Mouse (Mus musculus): ENCODE measurements around the gene Exoc3l4. TPM values are rescaled to one million over a fixed set of nuclear protein-coding genes. Genes with fewer than 3 reads are reported as not detected.
A peak's percentile ranks its signal among the peaks of the same experiment; 100 is the strongest.

Gene Exoc3l4
- polyA plus RNA-seq, 1 experiment, result 42.9 TPM

DNA sequence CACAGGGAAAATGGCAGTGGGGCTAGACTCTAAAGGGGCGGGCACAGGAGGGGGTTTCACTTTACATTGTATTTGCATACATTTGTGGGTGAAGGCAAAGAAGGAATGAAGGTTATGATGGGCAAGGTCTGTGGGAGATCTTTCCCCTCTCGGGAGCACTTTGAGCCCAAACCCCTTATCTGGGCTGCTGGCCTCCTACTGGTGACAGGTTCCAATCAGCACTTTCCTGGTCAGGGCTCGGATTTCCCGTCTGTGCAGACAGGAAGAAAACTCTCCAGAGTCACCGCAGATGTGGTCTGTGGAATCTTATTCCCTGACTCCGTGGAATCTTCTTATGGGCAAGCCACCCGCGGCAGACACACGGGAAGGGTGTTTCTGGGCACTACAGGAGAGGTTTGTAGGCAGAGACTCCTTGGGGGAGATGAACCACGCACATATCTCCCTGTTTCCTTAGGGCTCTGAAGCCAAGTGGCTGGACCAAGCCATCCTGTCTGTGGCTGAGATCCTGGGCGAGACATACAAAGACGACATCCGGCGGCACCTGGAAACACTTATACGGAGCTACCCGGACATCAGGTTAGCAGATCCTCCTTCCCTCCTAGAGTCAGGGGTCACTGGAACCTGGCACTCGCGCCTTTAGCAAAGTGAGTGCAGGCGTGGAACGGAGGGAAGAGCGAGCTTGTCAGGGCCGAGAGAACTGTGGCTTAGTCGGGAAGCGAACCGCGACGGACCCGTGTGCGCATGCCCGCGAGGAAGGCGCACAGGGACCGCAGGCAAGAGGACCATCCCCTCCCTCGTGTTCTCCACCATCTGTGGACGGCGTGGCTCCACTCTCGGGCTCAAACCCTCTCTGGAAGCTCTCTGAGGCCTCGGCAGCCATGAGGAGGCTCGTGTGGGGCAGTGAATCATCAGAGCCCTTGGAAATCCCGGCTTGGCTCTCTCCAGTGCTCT lies 12.4 kb downstream of the Exoc3l4 start:
- DNase-seq, result peak; percentile 67
- WGBS, result 15% methylated on average over 40 of the region's 40 CpGs

DNA sequence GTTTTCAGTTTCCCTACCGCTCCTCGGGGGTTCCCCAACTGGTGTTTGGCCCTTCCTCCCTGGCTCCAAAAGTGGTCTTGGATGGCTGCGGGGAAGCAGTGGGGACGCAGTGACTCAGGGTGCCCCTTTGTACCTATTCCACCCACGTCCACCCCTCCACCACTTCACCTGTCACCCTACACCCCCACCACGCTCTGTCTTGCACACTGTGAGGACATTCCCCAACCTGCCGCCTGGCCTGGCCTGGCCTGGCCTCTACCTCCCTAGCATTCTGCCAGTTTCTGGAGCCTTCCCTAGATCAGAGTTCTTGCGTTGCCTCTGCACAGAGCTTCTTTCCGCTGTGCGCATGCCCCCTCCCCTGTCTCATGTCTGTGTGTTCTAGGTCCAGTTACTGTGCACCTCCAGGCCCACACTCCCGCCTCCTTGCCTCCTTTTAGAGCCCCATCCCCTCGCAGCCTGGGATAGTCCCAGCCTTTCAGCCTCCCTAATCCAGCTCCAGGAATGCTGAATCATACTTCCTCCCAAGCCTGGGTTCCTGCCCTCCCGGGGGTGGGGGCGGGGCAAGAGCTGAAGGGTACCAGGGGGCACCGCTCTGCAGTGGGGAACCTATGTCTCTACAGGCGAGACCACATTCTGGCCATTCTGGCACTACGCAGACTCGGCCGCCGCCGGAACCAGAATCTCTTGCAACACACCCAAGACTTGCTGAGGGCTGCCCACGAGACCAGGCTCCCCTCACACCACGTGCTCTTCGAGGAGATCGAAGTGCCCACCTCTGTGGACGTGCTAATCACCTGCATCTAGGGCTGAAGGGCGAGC lies 13.4 kb downstream of the Exoc3l4 start:
- Histone ChIP-seq H3K36me3 (ENCODE audit: control insufficient read depth, insufficient read depth, low read length) (no peaks in the 10 kb centered on the region), H3K4me1 (ENCODE audit: control insufficient read depth, insufficient read depth, low read length) (peaks cover 38% of the 10 kb centered on the region), H3K27me3 (replicated peaks; ENCODE audit: control insufficient read depth, insufficient read depth, low read length) (no peaks in the 10 kb centered on the region), H3K4me3 (ENCODE audit: insufficient read depth, low read depth, low read length) (0 out of 2 replicates have a peak overlapping the region, but pooled peaks have one; percentile 1), H3K27ac (ENCODE audit: insufficient read depth, low read depth, low read length) (peak overlapping the region; percentile 70)
- no peak for TF ChIP-seq CTCF (conservative IDR thresholded peaks at IDR 0.05; ENCODE audit: insufficient read depth, insufficient read length, low read depth, low read length)
- no peak for TF ChIP-seq POLR2A (IDR thresholded peaks at IDR 0.05; ENCODE audit: low read depth, low read length)
- DNase-seq, result peak; percentile 60
- 40% methylated on average over 27 of the region's 27 CpGs for WGBS

More for the DNA sequence above, 12.4 kb downstream of the Exoc3l4 start:
- Histone ChIP-seq H3K27me3 (replicated peaks; ENCODE audit: control insufficient read depth, insufficient read depth, low read length) (no peaks in the 10 kb centered on the region), H3K4me1 (ENCODE audit: control insufficient read depth, insufficient read depth, low read length) (peaks cover 38% of the 10 kb centered on the region), H3K36me3 (ENCODE audit: control insufficient read depth, insufficient read depth, low read length) (no peaks in the 10 kb centered on the region), H3K4me3 (ENCODE audit: insufficient read depth, low read depth, low read length) (peak overlapping the region; percentile 41), H3K27ac (ENCODE audit: insufficient read depth, low read depth, low read length) (peak overlapping the region; percentile 70)
- TF ChIP-seq POLR2A (IDR thresholded peaks at IDR 0.05; ENCODE audit: low read depth, low read length) (no peak), CTCF (conservative IDR thresholded peaks at IDR 0.05; ENCODE audit: insufficient read depth, insufficient read length, low read depth, low read length) (no peak)

DNA sequence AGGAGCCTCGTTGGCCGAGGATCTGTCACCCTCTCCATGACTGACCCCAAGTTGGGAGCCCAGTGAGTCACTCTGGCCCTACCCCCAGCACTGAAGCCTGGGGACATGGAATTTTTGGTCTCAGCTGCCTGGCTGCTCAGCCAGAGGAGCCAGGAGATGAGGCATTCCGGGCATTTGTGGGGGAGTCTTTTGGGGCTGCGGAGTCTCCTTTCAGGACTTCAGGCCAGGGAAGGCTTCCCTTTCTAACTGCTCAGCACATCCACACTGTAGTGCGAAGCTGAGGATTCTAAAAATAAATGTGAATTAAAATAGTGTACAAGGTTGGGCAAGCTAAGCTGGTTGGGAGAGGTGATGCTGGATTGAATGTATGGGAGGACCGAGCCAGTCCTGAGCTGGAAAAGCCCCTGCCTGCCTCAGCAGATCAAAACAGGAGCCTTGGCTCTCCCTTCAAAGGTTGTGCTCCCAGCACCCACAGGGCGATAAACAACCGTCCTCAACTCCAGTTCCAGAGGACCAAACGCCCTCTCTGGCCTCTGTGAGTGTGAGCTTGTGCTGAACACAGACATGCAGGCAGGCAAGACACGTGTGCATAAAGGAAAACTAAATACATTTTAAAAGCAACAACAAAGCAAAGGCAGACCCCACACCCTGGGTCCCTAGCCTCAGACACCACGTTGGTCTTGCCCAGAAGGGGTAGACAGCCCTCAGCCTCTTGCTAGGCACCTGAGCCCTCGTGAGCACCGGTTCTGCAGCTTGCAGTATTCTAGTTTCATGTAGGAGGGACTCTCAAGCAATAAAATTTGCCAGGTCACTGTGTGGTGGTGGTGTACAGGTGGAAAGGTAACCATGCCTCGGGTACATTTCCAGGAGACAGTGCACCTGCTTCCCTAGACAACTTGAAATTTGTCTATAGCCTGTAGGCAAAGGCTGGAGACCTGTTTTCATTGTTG lies 14.3 kb downstream of the Exoc3l4 start:
- peaks cover 38% of the 10 kb centered on the region for H3K4me1 ChIP-seq (ENCODE audit: control insufficient read depth, insufficient read depth, low read length)
- H3K4me3 ChIP-seq (ENCODE audit: insufficient read depth, low read depth, low read length), result no peak overlapping the region
- TF ChIP-seq CTCF (conservative IDR thresholded peaks at IDR 0.05; ENCODE audit: insufficient read depth, insufficient read length, low read depth, low read length) (no peak), POLR2A (IDR thresholded peaks at IDR 0.05; ENCODE audit: low read depth, low read length) (no peak)
- no peaks in the 10 kb centered on the region for H3K36me3 ChIP-seq (ENCODE audit: control insufficient read depth, insufficient read depth, low read length)
- no peaks in the 10 kb centered on the region for H3K27me3 ChIP-seq (replicated peaks; ENCODE audit: control insufficient read depth, insufficient read depth, low read length)
- H3K27ac ChIP-seq (ENCODE audit: insufficient read depth, low read depth, low read length), result peak overlapping the region; percentile 70
- WGBS, result 51% methylated on average over 14 of the region's 14 CpGs
- peak; percentile 61 for DNase-seq

DNA sequence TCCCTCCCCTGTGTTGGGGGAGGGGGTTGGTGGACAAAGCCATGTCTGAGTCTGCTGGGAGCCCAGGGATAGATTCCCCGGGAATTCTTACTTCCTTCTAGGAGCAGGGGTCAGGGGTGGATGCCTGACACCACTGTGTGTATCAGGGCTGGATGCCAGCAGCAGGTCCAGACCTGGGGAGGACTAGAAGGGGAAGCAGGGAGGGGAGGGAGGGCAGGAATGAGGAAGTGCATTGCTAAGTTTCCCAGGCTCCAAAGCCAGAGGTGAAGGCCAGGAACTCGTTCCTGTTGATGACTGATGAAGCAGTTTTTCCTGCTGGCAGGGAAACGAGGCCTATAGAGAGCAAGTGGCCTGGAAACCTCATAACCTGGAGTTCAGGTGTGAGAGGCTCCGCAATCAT lies 15.3 kb downstream of the Exoc3l4 start:
- DNase-seq, result peak; percentile 78
- Histone ChIP-seq H3K27ac (ENCODE audit: insufficient read depth, low read depth, low read length) (peak overlapping the region; percentile 70), H3K4me3 (ENCODE audit: insufficient read depth, low read depth, low read length) (no peak overlapping the region), H3K27me3 (replicated peaks; ENCODE audit: control insufficient read depth, insufficient read depth, low read length) (no peaks in the 10 kb centered on the region), H3K4me1 (ENCODE audit: control insufficient read depth, insufficient read depth, low read length) (peaks cover 38% of the 10 kb centered on the region), H3K36me3 (ENCODE audit: control insufficient read depth, insufficient read depth, low read length) (no peaks in the 10 kb centered on the region)
- no peak for TF ChIP-seq POLR2A (IDR thresholded peaks at IDR 0.05; ENCODE audit: low read depth, low read length)
- no peak for TF ChIP-seq CTCF (conservative IDR thresholded peaks at IDR 0.05; ENCODE audit: insufficient read depth, insufficient read length, low read depth, low read length)
- 22% methylated on average over 4 of the region's 4 CpGs for WGBS

DNA sequence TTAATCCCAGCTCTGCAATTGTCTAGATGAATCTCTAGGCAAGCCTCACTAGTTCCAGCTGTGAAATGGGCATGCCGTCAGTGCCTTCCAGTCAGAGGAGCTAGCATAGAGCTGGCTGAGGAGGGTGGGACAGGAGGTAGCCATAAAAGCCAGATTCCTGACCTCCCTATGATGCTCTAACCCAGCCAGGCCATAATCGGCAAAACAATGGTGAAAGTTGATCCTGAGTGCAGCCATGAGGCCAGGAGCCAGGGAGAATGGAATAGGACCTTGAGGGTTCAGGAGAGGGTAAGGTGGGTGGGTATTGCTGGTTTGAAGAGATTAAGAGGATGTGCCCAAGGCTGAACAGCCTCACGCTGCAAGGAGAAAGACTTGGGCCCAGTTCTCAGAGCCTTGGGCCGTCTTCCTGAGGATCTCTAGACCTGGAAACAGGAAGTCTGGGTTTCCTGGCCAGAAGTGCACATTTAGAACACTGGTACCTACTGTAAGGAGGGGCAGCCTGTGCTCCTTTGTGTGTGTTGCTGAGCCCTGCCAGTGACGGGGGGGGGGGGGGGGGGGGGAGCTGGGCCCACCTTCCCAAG lies 16.0 kb downstream of the Exoc3l4 start:
- Histone ChIP-seq H3K4me3 (ENCODE audit: insufficient read depth, low read depth, low read length) (no peak overlapping the region), H3K36me3 (ENCODE audit: control insufficient read depth, insufficient read depth, low read length) (no peaks in the 10 kb centered on the region), H3K4me1 (ENCODE audit: control insufficient read depth, insufficient read depth, low read length) (peaks cover 44% of the 10 kb centered on the region), H3K27me3 (replicated peaks; ENCODE audit: control insufficient read depth, insufficient read depth, low read length) (no peaks in the 10 kb centered on the region), H3K27ac (ENCODE audit: insufficient read depth, low read depth, low read length) (peak overlapping the region; percentile 49)
- TF ChIP-seq POLR2A (IDR thresholded peaks at IDR 0.05; ENCODE audit: low read depth, low read length) (no peak), CTCF (conservative IDR thresholded peaks at IDR 0.05; ENCODE audit: insufficient read depth, insufficient read length, low read depth, low read length) (no peak)
- 60% methylated on average over 5 of the region's 5 CpGs for WGBS
- peak; percentile 54 for DNase-seq

DNA sequence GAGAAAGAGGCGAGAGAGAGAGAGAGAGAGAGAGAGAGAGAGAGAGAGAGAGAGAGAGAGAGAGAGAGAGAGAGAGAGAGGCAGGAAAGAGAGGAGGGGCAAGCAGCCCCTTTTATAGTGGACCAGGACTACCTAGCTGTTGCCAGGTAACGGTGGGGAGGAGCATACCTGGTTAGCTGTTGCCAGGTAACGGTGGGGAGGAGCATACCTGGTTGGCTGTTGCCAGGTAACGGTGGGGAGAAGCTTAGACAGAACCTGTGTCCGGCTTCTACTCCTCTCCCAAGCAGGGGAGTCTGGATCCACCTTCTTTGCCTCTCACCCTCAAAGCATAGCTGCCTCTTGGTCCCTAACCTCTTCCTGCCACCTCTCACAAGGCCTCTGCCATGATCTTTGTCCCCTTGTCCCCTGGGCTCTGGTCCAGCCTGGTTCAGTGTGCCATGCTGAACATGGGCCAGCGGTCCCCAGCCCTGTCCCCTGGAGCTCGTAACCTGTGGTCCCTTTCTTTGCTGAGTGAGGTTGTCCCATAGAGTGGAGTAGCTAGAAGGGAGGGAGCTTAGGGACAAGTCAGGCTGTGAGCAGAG lies 17.4 kb downstream of the Exoc3l4 start:
- peak overlapping the region; percentile 12; the same call in 1 of the 2 replicates for H3K4me3 ChIP-seq (ENCODE audit: insufficient read depth, low read depth, low read length)
- DNase-seq, result no peak
- TF ChIP-seq CTCF (conservative IDR thresholded peaks at IDR 0.05; ENCODE audit: insufficient read depth, insufficient read length, low read depth, low read length) (no peak), POLR2A (IDR thresholded peaks at IDR 0.05; ENCODE audit: low read depth, low read length) (no peak)
- H3K4me1 ChIP-seq (ENCODE audit: control insufficient read depth, insufficient read depth, low read length), result peaks cover 36% of the 10 kb centered on the region
- no peaks in the 10 kb centered on the region for H3K27me3 ChIP-seq (replicated peaks; ENCODE audit: control insufficient read depth, insufficient read depth, low read length)
- H3K27ac ChIP-seq (ENCODE audit: insufficient read depth, low read depth, low read length), result peak overlapping the region; percentile 77
- H3K36me3 ChIP-seq (ENCODE audit: control insufficient read depth, insufficient read depth, low read length), result no peaks in the 10 kb centered on the region
- 37% methylated on average over 6 of the region's 7 CpGs for WGBS

All from kidney, adult 2 months (tissue).